Mouse (Mus musculus): ENCODE measurements around the gene Lhx4. TPM values are rescaled to one million over a fixed set of nuclear protein-coding genes. Genes with fewer than 3 reads are reported as not detected.

The Lhx4 gene
- polyA plus RNA-seq, 1 experiment from 2014 or later: not detected

DNA sequence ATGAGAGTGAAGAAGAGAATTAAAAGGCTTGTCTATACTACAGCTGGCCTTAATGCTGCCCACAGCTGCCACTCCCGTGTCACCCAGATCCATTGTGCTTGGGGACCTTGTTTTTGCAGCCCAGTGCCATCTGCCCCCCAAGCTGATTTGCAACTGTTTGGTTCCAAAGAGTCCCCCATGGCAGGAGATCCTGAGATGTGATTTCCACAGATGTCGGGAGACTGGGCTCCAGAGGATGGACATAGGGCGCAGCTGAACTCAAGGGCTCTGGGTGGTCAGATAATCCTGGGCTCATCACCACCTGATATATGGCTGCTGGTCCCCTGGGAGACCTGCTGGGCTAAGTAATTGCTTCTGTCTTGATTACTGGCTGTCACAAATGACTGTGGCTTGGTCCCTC lies 32.6 kb downstream of the Lhx4 start:
- H3K27me3 ChIP-seq (ENCODE audit: low read depth, poor library complexity, severe bottlenecking): peaks cover 43% of the 10 kb centered on the region
- no peaks in the 10 kb centered on the region for H3K36me3 ChIP-seq
- peaks cover 8% of the 10 kb centered on the region for H3K4me1 ChIP-seq
- DNase-seq (ENCODE audit: low spot score): no peak
- no peak overlapping the region for H3K27ac ChIP-seq
- H3K4me3 ChIP-seq: no peak overlapping the region
- WGBS: 79% methylated on average over 3 of the region's 3 CpGs
- H3K9me3 ChIP-seq (replicated peaks): no peaks in the 10 kb centered on the region

DNA sequence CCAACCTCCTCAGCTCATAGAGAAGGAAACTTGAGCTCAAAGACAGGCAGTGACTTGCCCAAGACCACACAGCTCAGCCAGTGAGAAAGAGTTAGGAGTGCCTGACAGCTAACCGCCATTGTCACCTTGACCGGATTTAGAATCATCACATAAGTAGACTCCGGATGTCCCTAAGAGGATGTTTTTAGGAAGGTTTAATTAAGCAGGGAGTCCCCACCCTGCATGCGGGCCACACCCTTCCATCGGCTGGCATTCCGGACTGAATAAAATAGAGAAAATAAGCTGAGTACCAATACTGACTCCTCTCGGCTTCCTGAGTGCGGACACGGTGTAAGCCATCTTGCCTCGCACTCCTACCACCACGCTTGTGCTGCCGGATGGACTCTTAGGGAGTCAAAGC lies 34.2 kb downstream of the Lhx4 start:
- Histone ChIP-seq H3K36me3 (no peaks in the 10 kb centered on the region), H3K4me3 (no peak overlapping the region), H3K27me3 (ENCODE audit: low read depth, poor library complexity, severe bottlenecking) (peaks cover 27% of the 10 kb centered on the region), H3K27ac (no peak overlapping the region), H3K4me1 (peaks cover under 1% of the 10 kb centered on the region; the same call in 1 of the 2 replicates), H3K9me3 (replicated peaks) (no peaks in the 10 kb centered on the region)
- no peak for DNase-seq (ENCODE audit: low spot score)
- WGBS: 96% methylated on average over 12 of the region's 12 CpGs

GRCm38 (mm10) chr1:155715366-155715765 lies 36.1 kb downstream of the Lhx4 start:
- H3K36me3 ChIP-seq: no peaks in the 10 kb centered on the region
- peaks cover 20% of the 10 kb centered on the region for H3K27me3 ChIP-seq (ENCODE audit: low read depth, poor library complexity, severe bottlenecking)
- H3K9me3 ChIP-seq (replicated peaks): no peaks in the 10 kb centered on the region

DNA sequence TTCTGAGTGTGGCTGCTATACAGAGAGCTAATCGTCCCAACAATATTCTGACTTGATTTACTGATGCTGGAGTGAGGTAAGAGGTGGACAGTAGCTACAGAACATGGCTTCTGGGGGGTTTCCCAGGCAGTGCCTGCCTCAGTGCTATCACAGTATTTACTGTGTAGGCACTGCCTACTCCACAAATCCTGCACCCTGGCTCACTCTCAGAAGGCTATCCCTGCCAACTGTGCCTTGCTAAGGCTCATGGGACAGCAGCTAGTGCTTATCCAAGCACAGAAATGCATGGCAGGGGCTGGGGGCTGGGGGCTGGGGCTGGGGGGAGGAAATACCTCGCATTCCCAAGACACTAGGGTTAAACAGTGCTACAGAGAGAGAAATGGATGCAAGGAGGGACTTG lies 38.2 kb downstream of the Lhx4 start:
- Histone ChIP-seq H3K4me3 (no peak overlapping the region), H3K27me3 (ENCODE audit: low read depth, poor library complexity, severe bottlenecking) (peaks cover 17% of the 10 kb centered on the region), H3K36me3 (no peaks in the 10 kb centered on the region), H3K4me1 (no peaks in the 10 kb centered on the region), H3K27ac (no peak overlapping the region), H3K9me3 (replicated peaks) (no peaks in the 10 kb centered on the region)
- DNase-seq (ENCODE audit: low spot score): no peak
- WGBS: 64% methylated on average over 2 of the region's 2 CpGs

More at GRCm38 (mm10) chr1:155715366-155715765, 36.1 kb downstream of the Lhx4 start:
- DNase-seq (ENCODE audit: low spot score): no peak
- no peak overlapping the region for H3K4me3 ChIP-seq
- H3K27ac ChIP-seq: no peak overlapping the region
- no peaks in the 10 kb centered on the region for H3K4me1 ChIP-seq

- H3K27me3 ChIP-seq (ENCODE audit: low read depth, poor library complexity, severe bottlenecking): no peaks in the 10 kb centered on the region
- WGBS: 54% methylated on average over 5 of the region's 5 CpGs
- no peaks in the 10 kb centered on the region for H3K9me3 ChIP-seq (replicated peaks)
- H3K4me3 ChIP-seq: no peak overlapping the region
- no peak overlapping the region for H3K27ac ChIP-seq
- H3K4me1 ChIP-seq: peaks cover 3% of the 10 kb centered on the region
- H3K36me3 ChIP-seq: no peaks in the 10 kb centered on the region
- no peak for DNase-seq (ENCODE audit: low spot score)
Observed at GRCm38 (mm10) chr1:155704182-155704581, 47.3 kb downstream of the Lhx4 start.

DNA sequence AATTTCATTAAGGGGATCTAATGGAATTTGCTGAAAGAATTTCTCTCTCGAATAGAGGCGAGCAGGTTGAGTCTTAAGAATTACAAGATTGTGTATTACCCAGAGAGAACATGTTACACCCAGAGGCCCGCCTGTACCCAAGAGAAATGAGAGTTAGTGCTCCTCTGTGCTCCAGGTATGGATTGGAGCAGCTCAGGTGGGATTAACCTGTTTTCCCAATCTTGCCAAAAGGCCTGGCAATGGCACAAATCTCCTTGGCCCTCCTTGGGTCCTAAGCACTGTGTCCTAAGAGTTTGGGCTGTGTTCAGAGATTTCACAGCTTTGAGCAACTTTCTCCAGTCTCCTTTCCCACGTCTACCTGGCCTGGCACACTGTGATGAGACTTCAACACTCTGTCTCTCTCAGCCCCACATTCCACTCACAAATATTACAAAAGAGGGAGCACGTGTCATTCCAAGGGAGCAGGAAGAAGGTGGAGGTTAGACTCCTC lies 48.2 kb downstream of the Lhx4 start:
- Histone ChIP-seq H3K36me3 (no peaks in the 10 kb centered on the region), H3K4me3 (no peak overlapping the region), H3K27ac (no peak overlapping the region), H3K9me3 (replicated peaks) (no peaks in the 10 kb centered on the region), H3K4me1 (peaks cover 11% of the 10 kb centered on the region), H3K27me3 (ENCODE audit: low read depth, poor library complexity, severe bottlenecking) (no peaks in the 10 kb centered on the region)
- 91% methylated on average over 5 of the region's 5 CpGs for WGBS
- no peak for DNase-seq (ENCODE audit: low spot score)

DNA sequence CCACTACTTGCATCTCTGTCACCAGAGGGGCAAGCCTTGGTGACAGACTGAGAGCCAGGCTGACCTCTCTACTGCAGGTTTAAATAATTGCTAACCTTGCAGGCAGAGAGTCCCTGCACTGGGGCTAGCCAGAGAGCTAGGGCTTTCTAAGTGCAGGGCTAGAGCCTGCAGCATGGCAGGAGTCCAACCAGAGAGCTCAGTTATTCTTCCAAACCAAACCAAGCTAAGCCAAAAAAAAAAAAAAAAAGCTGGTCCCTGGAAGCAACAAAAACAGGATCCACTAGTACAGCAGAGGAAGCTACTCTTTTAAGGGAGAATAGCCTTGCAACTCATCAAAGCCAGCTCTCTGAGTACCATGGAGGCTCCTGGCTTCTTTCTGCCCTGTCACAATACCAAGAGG lies 50.6 kb downstream of the Lhx4 start:
- DNase-seq (ENCODE audit: low spot score): no peak
- Histone ChIP-seq H3K4me1 (peaks cover 18% of the 10 kb centered on the region), H3K9me3 (replicated peaks) (no peaks in the 10 kb centered on the region), H3K27me3 (ENCODE audit: low read depth, poor library complexity, severe bottlenecking) (no peaks in the 10 kb centered on the region), H3K4me3 (no peak overlapping the region), H3K36me3 (no peaks in the 10 kb centered on the region), H3K27ac (no peak overlapping the region)

GRCm38 (mm10) chr1:155698373-155699159 lies 52.9 kb downstream of the Lhx4 start:
- H3K27ac ChIP-seq: no peak overlapping the region; the same call in 1 of the 2 replicates
- no peaks in the 10 kb centered on the region for H3K9me3 ChIP-seq (replicated peaks)
- H3K4me1 ChIP-seq: peaks cover 18% of the 10 kb centered on the region
- H3K4me3 ChIP-seq: no peak overlapping the region
- no peak for DNase-seq (ENCODE audit: low spot score)
- H3K27me3 ChIP-seq (ENCODE audit: low read depth, poor library complexity, severe bottlenecking): no peaks in the 10 kb centered on the region
- 56% methylated on average over 17 of the region's 17 CpGs for WGBS
- H3K36me3 ChIP-seq: no peaks in the 10 kb centered on the region

DNA sequence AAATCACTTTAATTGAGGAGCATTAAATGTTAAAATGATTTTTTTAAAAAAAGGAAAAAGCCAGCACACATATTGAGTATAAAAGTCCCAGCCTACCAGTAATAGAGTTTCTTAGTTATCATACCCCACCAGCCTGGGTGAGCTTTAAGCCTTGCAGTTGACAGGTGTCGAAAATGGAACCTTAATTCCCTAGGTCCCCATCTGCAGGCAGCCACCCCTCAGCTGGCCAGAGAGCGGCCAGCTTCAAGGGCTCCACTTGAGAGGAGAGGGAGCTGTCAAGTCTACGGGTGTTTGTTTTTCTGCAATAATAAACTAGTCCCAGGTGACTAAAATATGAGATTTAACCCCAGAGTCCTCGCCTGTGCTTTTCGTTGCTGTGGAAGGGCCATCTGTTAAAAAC lies 58.0 kb downstream of the Lhx4 start:
- H3K27me3 ChIP-seq (ENCODE audit: low read depth, poor library complexity, severe bottlenecking): no peaks in the 10 kb centered on the region
- H3K27ac ChIP-seq: no peak overlapping the region
- no peak overlapping the region for H3K4me3 ChIP-seq
- H3K36me3 ChIP-seq: no peaks in the 10 kb centered on the region
- H3K9me3 ChIP-seq (replicated peaks): no peaks in the 10 kb centered on the region
- peaks cover 18% of the 10 kb centered on the region for H3K4me1 ChIP-seq
- no peak for DNase-seq (ENCODE audit: low spot score)
- WGBS: 64% methylated on average over 5 of the region's 5 CpGs

DNA sequence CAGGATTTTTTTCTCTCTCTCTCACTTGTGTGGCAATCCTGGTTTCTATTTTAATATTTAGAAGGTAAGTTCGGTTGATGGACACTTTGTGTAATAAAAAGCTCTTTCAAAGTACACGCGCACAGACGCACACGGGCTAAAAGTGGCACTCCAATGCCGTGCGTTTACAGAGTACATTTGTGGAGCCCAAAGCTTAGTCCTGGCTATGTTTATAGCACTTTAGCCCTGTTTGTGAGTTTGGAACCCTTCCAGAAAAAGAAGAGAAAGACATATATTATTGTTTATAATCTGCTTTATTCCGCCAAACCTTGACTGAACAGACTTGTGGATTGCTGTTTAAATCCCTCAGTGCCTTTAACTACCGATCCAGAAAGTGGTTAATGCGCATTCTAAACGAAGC lies 58.5 kb downstream of the Lhx4 start:
- WGBS: 92% methylated on average over 11 of the region's 11 CpGs
- no peak overlapping the region; the same call in 1 of the 2 replicates for H3K27ac ChIP-seq
- 0 out of 2 replicates have a peak, but pooled peaks cover 3% of the 10 kb centered on the region for H3K36me3 ChIP-seq
- H3K27me3 ChIP-seq (ENCODE audit: low read depth, poor library complexity, severe bottlenecking): no peaks in the 10 kb centered on the region
- no peak overlapping the region for H3K4me3 ChIP-seq
- no peaks in the 10 kb centered on the region for H3K9me3 ChIP-seq (replicated peaks)
- no peak for DNase-seq (ENCODE audit: low spot score)
- peaks cover 14% of the 10 kb centered on the region for H3K4me1 ChIP-seq

DNA sequence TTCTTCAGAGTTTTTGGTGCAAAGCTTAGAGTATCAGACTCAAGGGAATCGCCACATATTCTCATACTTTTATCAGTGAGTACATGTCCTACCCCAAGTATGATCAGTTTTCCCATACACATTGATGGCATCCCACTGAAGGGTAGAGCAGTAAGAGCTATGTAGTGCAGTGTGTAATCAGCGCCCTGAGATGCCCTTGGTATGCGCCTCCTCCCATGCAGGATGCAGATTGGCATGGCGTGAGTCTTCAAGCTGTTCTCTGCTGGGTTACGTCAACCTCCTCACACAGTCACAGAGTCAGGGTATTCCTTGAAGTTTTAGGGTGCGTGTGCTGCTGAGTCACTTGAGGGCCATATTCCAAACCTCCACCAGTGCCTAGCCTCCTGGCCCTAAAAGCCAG lies 59.3 kb downstream of the Lhx4 start:
- H3K27ac ChIP-seq: no peak overlapping the region
- H3K27me3 ChIP-seq (ENCODE audit: low read depth, poor library complexity, severe bottlenecking): no peaks in the 10 kb centered on the region
- no peak for DNase-seq (ENCODE audit: low spot score)
- H3K36me3 ChIP-seq: 0 out of 2 replicates have a peak, but pooled peaks cover 4% of the 10 kb centered on the region
- peaks cover 8% of the 10 kb centered on the region; the same call in 1 of the 2 replicates for H3K4me1 ChIP-seq
- H3K4me3 ChIP-seq: no peak overlapping the region
- no peaks in the 10 kb centered on the region for H3K9me3 ChIP-seq (replicated peaks)
- 91% methylated on average over 6 of the region's 6 CpGs for WGBS

GRCm38 (mm10) chr1:155689558-155689957 lies 61.9 kb downstream of the Lhx4 start:
- H3K9me3 ChIP-seq (replicated peaks): no peaks in the 10 kb centered on the region
- DNase-seq (ENCODE audit: low spot score): no peak
- no peak overlapping the region for H3K4me3 ChIP-seq
- peaks cover 13% of the 10 kb centered on the region; the same call in 1 of the 2 replicates for H3K4me1 ChIP-seq
- H3K27me3 ChIP-seq (ENCODE audit: low read depth, poor library complexity, severe bottlenecking): no peaks in the 10 kb centered on the region
- WGBS: 95% methylated on average over 5 of the region's 5 CpGs
- 0 out of 2 replicates have a peak, but pooled peaks cover 4% of the 10 kb centered on the region for H3K36me3 ChIP-seq
- H3K27ac ChIP-seq: no peak overlapping the region

- Histone ChIP-seq H3K4me3 (no peak overlapping the region), H3K27ac (no peak overlapping the region), H3K36me3 (0 out of 2 replicates have a peak, but pooled peaks cover 4% of the 10 kb centered on the region), H3K9me3 (replicated peaks) (no peaks in the 10 kb centered on the region), H3K4me1 (peaks cover 13% of the 10 kb centered on the region; the same call in 1 of the 2 replicates), H3K27me3 (ENCODE audit: low read depth, poor library complexity, severe bottlenecking) (no peaks in the 10 kb centered on the region)
- WGBS: 91% methylated on average over 4 of the region's 4 CpGs
- DNase-seq (ENCODE audit: low spot score): no peak
Observed at GRCm38 (mm10) chr1:155689141-155689540, 62.3 kb downstream of the Lhx4 start.

Data from limb, embryonic 10.5 days (tissue).